Mouse (Mus musculus) CD4-positive, CD25-positive, alpha-beta regulatory T cell, adult 4 months (primary cell): Measurements from ENCODE around the gene Trnau1ap. TPM values are rescaled to one million over a fixed set of nuclear protein-coding genes. Genes with fewer than 3 reads are reported as not detected.
A peak's percentile ranks its signal among the peaks of the same experiment; 100 is the strongest.
"Not testable (repeated sequence)": the region's sequence is repeated elsewhere in the genome, so short reads cannot be mapped to it uniquely, and the experiment has no call there.

Experiments used
- ATAC-seq: one replicate; pipeline ENCODE4 v1.8.0; 2017
- polyA plus RNA-seq, 2 experiments: library from polyadenylated mRNA; unstranded; fragments of 100-300 nt; shearing (Covaris generic); gene quantifications; one replicate each; pipeline ENCODE4 v1.2.1; 2017

The Trnau1ap gene
- polyA plus RNA-seq, 2 experiments from 2014 or later = 40.7 to 48.9 TPM

DNA sequence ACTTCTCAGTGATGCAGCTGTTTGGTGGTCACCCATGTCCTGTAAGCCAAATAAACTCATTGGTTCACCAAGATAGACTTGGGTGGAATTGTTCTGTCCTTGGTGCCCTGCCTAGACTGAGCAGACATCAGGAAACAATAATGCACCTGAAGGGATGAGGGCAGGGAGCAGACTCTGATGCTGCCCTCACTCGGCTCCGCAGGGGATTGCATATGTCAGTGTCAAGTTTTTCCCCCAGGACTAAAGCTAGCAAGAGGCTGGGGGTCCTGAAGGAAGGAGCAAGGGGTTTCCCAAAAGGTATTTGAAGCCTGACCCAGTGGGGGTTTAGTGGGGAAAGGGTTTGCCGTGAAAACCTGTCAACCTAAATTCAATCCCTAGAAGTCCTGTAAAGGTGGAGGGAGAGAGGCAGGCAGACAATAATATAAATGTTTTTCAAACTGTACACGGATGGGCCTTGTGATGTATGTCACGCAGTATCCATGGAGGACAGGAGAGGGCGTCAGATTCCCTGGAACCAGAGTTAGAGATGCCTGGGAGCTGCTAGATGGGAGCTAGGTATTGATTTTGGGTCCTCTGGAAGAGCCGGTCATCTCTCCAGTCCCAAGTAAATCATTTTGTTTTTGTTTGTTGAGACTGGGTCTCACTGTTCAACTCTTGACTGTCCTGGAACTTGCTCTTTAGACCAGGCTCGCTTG is 33.5 kb downstream of the Trnau1ap start:
- ATAC-seq = no peak

DNA sequence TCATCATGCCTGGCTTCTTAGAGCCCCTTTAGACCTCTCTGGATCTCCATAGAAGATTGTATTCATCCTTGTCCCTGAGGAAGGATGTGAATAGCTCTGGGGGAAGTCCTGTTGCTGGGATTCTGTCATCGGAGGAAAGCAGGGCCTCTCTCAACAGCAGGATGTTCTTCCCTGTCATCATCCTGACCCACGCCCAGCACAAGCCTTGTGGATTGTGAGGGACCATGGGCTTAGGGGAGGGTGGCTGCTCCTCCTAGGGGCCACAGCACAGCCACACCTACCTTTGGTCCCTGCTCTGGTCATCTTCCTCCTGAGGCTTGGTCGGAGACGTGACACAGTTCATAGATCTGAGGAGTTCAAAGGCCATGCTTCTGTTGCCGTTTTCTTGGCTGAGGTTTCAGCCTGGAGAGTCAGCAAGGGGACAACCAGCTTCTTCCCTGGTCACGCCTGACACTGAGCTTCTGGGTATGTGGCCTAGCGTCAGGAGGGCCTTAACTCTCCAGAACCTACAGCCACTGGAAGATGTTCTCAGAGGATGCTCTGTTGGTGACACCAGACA is 35.6 kb downstream of the Trnau1ap start:
- ATAC-seq = no peak

DNA sequence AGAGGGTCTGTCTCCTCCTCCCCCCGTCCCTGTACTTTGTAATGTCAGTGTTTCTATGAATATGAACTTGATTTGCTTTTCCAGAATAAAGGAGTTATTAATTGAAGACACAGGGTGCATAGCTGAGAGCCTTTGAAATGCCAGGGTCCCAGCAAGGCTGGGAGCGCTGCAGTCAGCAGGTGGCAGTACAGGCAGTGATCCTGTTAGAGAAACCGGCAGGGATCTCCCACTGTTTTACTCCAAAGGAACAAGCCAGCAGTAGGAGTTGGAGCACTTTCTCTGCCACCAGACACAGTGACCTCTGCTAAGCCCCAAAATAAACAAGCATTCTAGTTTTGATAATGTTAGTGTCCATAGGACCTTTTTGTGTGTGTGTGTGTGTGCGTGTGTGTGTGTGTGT is 36.4 kb downstream of the Trnau1ap start:
- ATAC-seq = no peak

DNA sequence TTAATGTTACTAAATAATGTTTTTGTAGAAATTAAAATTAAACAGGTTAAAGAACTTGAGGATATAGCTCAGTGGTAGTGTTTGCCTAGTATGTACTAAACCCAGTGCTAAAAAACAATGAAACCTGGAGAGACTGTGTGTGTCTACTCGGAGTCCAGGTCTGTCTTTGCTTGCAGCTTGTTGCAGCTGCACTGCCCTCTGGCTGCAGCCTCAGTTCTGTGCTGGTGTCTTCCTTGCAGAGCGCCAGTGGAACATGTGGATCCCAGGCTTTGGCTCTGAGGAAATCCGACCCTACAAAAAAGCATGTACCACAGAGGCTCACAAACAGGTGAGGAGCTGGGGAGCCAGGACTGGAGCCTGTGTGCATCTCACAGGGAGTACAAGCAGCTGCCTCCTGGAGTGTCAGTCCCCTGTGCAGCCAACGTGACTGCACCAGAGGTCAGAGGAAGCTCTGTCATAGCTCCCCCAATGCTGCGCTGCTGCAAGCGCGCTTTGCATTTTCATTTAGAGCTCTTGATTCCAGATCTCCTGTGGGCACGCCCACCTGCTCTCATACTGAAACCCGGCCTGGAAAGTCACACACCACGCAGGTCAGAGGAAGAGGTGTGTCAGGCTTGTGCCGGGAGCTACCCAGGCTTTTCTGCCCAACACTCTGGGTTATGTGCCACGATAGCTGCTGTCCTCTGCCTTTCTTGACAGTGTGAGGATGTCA is 37.6 kb downstream of the Trnau1ap start:
- ATAC-seq = no peak

DNA sequence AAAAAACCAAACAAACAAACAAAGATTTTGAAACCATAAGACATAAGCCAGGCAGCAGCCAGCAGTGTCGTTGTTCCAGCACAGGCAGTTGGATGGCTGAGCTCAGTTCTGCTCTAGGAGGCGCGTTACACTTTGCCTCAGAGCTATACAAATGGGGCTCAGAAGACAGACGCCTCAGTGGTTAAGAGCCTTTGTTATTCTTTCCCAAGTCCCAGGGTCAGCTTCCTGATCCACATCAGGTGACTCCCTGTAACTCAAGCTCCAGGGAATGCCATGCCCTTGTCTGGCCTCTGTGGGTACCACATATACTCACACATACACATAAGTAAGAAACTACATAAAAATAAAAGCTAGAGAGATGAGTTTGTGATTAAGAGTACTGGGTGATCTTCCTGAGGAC is 38.3 kb downstream of the Trnau1ap start:
- no peak for ATAC-seq

DNA sequence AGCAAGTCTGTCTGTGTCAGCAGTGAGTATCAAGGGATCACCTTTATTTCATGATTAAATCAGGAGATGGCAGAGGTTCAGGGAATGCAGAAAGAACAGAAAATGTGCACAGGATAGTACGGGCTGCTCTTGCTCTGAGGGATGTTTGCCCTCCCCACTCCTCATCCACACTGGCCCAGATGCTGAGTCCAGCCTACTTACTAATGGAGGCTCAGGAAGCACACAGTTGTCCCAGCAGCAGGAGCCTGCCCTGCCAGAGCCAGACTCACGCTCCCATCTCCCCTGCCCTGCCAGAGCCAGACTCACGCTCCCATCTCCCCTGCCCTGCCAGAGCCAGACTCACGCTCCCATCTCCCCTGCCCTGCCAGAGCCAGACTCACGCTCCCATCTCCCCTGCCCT is 40.5 kb downstream of the Trnau1ap start:
- ATAC-seq = not testable (repeated sequence)

GRCm38 (mm10) chr4:132275949-132276348 is 53.4 kb downstream of the Trnau1ap start:
- ATAC-seq = no peak

GRCm38 (mm10) chr4:132274156-132274862 is 55.0 kb downstream of the Trnau1ap start, which contains the start of gene Taf12:
Gene Taf12, plus strand, starts transcription at chr4:132274375.
- ATAC-seq = peak; percentile 73

- no peak for ATAC-seq
Observed at GRCm38 (mm10) chr4:132273166-132273565, 56.2 kb downstream of the Trnau1ap start.

DNA sequence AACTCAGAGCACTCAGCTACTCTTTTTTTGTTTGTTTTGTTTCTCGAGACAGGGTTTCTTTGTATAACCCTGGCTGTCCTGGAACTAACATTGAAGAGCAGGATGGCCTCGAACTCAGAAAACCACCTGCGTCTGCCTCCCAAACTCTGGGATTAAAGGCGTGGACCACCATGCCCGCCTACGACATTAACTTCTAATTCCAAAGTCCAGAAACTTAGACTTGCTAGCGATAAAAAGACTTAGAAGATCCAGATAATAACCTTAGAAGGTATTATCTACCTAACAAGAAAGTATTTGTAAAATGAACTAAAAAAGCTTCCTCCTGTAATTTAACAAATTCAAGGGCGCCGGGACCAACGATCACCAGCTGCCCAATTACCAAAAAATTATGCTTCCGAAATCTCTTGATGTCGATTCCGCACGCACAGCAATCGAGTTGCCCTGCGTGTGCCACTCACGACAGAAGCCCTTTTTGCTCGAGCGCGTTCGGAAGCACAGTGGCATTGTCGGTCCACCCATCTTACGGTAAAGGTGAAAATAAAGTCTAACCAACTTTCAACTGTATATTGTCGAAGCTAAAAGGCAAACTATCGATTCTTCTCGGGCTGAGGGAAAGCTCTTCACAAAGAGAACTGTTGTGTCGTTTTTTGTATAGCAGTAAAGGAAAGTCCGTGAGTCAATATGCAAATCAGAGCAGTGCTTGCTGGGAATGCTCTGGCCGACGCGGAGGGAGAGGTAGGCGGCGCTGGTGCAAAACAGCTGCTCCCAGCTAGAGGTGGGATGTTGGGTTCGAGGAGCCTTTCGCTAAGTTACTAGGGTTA is 59.4 kb downstream of the Trnau1ap start:
- peak; percentile 67 for ATAC-seq

- no peak for ATAC-seq
Observed at GRCm38 (mm10) chr4:132268871-132269739, 60.2 kb downstream of the Trnau1ap start.

GRCm38 (mm10) chr4:132266835-132267349 is 62.4 kb downstream of the Trnau1ap start:
- ATAC-seq = no peak

- ATAC-seq = no peak
Observed at GRCm38 (mm10) chr4:132263313-132263712, 66.0 kb downstream of the Trnau1ap start.

DNA sequence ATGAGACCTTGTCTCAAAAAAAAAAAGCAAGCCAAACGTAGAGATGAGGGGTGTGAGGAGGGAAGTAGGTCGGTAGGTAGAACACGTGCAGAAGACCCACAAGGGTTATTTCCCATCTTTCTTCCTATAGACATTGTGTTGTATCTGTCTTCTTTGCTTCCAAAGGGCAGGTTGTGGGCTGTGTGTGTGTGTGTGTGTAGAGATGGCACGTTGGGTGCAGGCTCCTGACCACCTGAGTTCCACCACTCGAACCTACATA is 67.1 kb downstream of the Trnau1ap start:
- ATAC-seq = no peak

Other genes starting within 250 kb of the Trnau1ap start
- not detected for gene Oprd1, start 185.1 kb downstream of the Trnau1ap start, polyA plus RNA-seq
- 100 to 1,000 TPM in 1 of 2 experiments, 10 to 100 TPM in 1; 70.7 to 118 TPM for gene Ythdf2, start 117.2 kb downstream of the Trnau1ap start, polyA plus RNA-seq
- 10 to 100 TPM; 16.7 to 17.7 TPM for gene Gmeb1, start 67.9 kb downstream of the Trnau1ap start, polyA plus RNA-seq
- gene Taf12, start 55.2 kb downstream of the Trnau1ap start, polyA plus RNA-seq = 10 to 100 TPM; 84.4 to 91.9 TPM
- 1 to 10 TPM in 1 of 2 experiments, not detected in 1; 1.0 TPM for gene Rab42, start 26.2 kb downstream of the Trnau1ap start, polyA plus RNA-seq
- 10 to 100 TPM; 11.7 to 23.9 TPM for gene Rcc1, start 24.1 kb upstream of the Trnau1ap start, polyA plus RNA-seq
- gene Phactr4, start 93.0 kb upstream of the Trnau1ap start, polyA plus RNA-seq = 1 to 10 TPM; 5.6 to 6.0 TPM
- gene Med18, start 134.4 kb upstream of the Trnau1ap start, polyA plus RNA-seq = 10 to 100 TPM; 24.7 to 30.1 TPM
- gene Sesn2, start 181.0 kb upstream of the Trnau1ap start, polyA plus RNA-seq = 1 to 10 TPM; 1.6 to 2.4 TPM
- 100 to 1,000 TPM; 163 to 184 TPM for gene Atpif1, start 204.1 kb upstream of the Trnau1ap start, polyA plus RNA-seq
- 100 to 1,000 TPM; 322 to 338 TPM for gene Dnajc8, start 206.0 kb upstream of the Trnau1ap start, polyA plus RNA-seq
- 1 to 10 TPM; 3.8 to 4.2 TPM for gene Ptafr, start 234.5 kb upstream of the Trnau1ap start, polyA plus RNA-seq